Mouse (Mus musculus) testis, postnatal 10 days (tissue): ENCODE measurements around the gene Fam83g.

Experiments used
- DNase-seq: peaks from one replicate; pipeline ENCODE4 v3.0.0; 2021; ENCODE audit warnings: low spot score

Gene Fam83g

GRCm38 (mm10) chr11:61652216-61652615 is 31.7 kb upstream of the Fam83g start:
- DNase-seq: no peak

- no peak for DNase-seq
Measured at GRCm38 (mm10) chr11:61652686-61653447, 31.0 kb upstream of the Fam83g start, which contains the start of gene Grap. Gene Grap (plus strand): TSS chr11:61653265.

- no peak for DNase-seq
Measured at GRCm38 (mm10) chr11:61653568-61653967, 30.3 kb upstream of the Fam83g start.

- no peak for DNase-seq
Measured at GRCm38 (mm10) chr11:61654786-61655311, 29.0 kb upstream of the Fam83g start.

GRCm38 (mm10) chr11:61655649-61656048 is 28.2 kb upstream of the Fam83g start:
- DNase-seq: no peak

GRCm38 (mm10) chr11:61656148-61656850 is 27.6 kb upstream of the Fam83g start:
- no peak for DNase-seq

- DNase-seq: no peak
Measured at GRCm38 (mm10) chr11:61657432-61657831, 26.5 kb upstream of the Fam83g start.

GRCm38 (mm10) chr11:61658360-61658922 is 25.4 kb upstream of the Fam83g start:
- DNase-seq: no peak

GRCm38 (mm10) chr11:61659011-61659858 is 24.7 kb upstream of the Fam83g start:
- DNase-seq: no peak

- no peak for DNase-seq
Measured at GRCm38 (mm10) chr11:61660001-61660400, 23.9 kb upstream of the Fam83g start.

GRCm38 (mm10) chr11:61660806-61661392 is 23.0 kb upstream of the Fam83g start:
- no peak for DNase-seq

GRCm38 (mm10) chr11:61662189-61662588 is 21.7 kb upstream of the Fam83g start:
- DNase-seq: no peak

GRCm38 (mm10) chr11:61665401-61665800 is 18.5 kb upstream of the Fam83g start:
- no peak for DNase-seq

- peak; percentile 73 for DNase-seq
Measured at GRCm38 (mm10) chr11:61665991-61666799, 17.7 kb upstream of the Fam83g start.

- DNase-seq: no peak
Measured at GRCm38 (mm10) chr11:61667248-61667647, 16.6 kb upstream of the Fam83g start.

GRCm38 (mm10) chr11:61667782-61668181 is 16.1 kb upstream of the Fam83g start:
- DNase-seq: no peak

GRCm38 (mm10) chr11:61669492-61670490 is 14.1 kb upstream of the Fam83g start:
- no peak for DNase-seq

GRCm38 (mm10) chr11:61671781-61672383 is 12.0 kb upstream of the Fam83g start:
- no peak for DNase-seq

- DNase-seq: peak; percentile 70
Measured at GRCm38 (mm10) chr11:61673686-61674085, 10.2 kb upstream of the Fam83g start.
